Mouse (Mus musculus) MEL (cell line): Measurements from ENCODE around the gene Npcd.

Source experiments
- CHD1 ChIP-seq: IDR thresholded peaks from 2 replicates; pipeline ENCODE4 v1.6.1; 2012; ENCODE audit warnings: low read depth, mild to moderate bottlenecking, inconsistent platforms, low read length, improper control_type of control experiment
- CTCF ChIP-seq, 3 experiments: IDR thresholded peaks in 2 of 3; conservative IDR thresholded peaks in 1 of 3; 2 replicates each; pipeline ENCODE4 v1.5.1; 2011 to 2012; ENCODE audit warnings: low read length in 3 of 3, low read depth in 2 of 3, mild to moderate bottlenecking in 2 of 3, improper control_type of control experiment in 1 of 3, inconsistent platforms in 1 of 3, mixed read lengths in 1 of 3, moderate library complexity in 1 of 3; ENCODE audit not compliant: control insufficient read depth in 1 of 3, insufficient read depth in 1 of 3, poor library complexity in 1 of 3, severe bottlenecking in 1 of 3
- ELF1 ChIP-seq: IDR thresholded peaks from 2 replicates; pipeline ENCODE4 v1.6.1; 2014; ENCODE audit warnings: low read depth, mild to moderate bottlenecking, inconsistent platforms, low read length, improper control_type of control experiment, moderate library complexity
- HCFC1 ChIP-seq: IDR thresholded peaks from 2 replicates; pipeline ENCODE4 v1.6.1; 2012; ENCODE audit warnings: low read depth, mild to moderate bottlenecking, inconsistent platforms, low read length, improper control_type of control experiment, moderate library complexity
- JUND ChIP-seq: IDR thresholded peaks from 2 replicates; pipeline ENCODE4 v1.6.1; 2011; ENCODE audit warnings: low read depth, mild to moderate bottlenecking, improper control_type of control experiment, low read length
- MAX ChIP-seq: IDR thresholded peaks from 2 replicates; pipeline ENCODE4 v1.6.1; 2011; ENCODE audit warnings: low read length, improper control_type of control experiment
- NRF1 ChIP-seq: IDR thresholded peaks from 2 replicates; pipeline ENCODE4 v1.6.1; 2014; ENCODE audit warnings: low read depth, mild to moderate bottlenecking, inconsistent platforms, low read length, improper control_type of control experiment, moderate library complexity; ENCODE audit not compliant: poor library complexity, insufficient read depth, severe bottlenecking
- POLR2A ChIP-seq, 2 experiments: IDR thresholded peaks; 2 replicates each; pipeline ENCODE4 v1.6.1; 2011 to 2012; ENCODE audit warnings: low read length in 2 of 2, mild to moderate bottlenecking in 2 of 2, control low read depth in 1 of 2, improper control_type of control experiment in 1 of 2, low read depth in 1 of 2, moderate library complexity in 1 of 2; ENCODE audit not compliant: control insufficient read depth in 1 of 2, insufficient read depth in 1 of 2, poor library complexity in 1 of 2
- POLR2AphosphoS2 ChIP-seq: IDR thresholded peaks from 2 replicates; pipeline ENCODE4 v1.6.1; 2011; ENCODE audit warnings: low read length, improper control_type of control experiment
- ZKSCAN1 ChIP-seq: IDR thresholded peaks from 2 replicates; pipeline ENCODE4 v1.6.1; 2012; ENCODE audit warnings: low read depth, mild to moderate bottlenecking, inconsistent platforms, low read length, improper control_type of control experiment, moderate library complexity
- ZMIZ1 ChIP-seq: IDR thresholded peaks from 2 replicates; pipeline ENCODE4 v1.6.1; 2012; ENCODE audit warnings: low read depth, mild to moderate bottlenecking, inconsistent platforms, low read length, improper control_type of control experiment, moderate library complexity

GRCm38 (mm10) chr15:79753873-79754272 lies 80.2 kb downstream of the Npcd start:
- TF ChIP-seq ZMIZ1, result no peak
- no peak for TF ChIP-seq POLR2A (IDR thresholded peaks at IDR 0.05; ENCODE audit: control insufficient read depth in 1 of 2, insufficient read depth in 1 of 2, low read depth in 1 of 2, low read length in 2 of 2, poor library complexity in 1 of 2)
- no peak for TF ChIP-seq CTCF (IDR thresholded peaks at IDR 0.05 in 2 of 3, conservative IDR thresholded peaks at IDR 0.05 in 1 of 3; ENCODE audit: control insufficient read depth in 1 of 3, insufficient read depth in 1 of 3, low read depth in 2 of 3, low read length in 3 of 3, poor library complexity in 1 of 3, severe bottlenecking in 1 of 3)
- TF ChIP-seq HCFC1, result no peak
- TF ChIP-seq JUND, result no peak
- no peak for TF ChIP-seq NRF1
- no peak for TF ChIP-seq ELF1
- TF ChIP-seq MAX, result no peak
- TF ChIP-seq ZKSCAN1, result no peak
- TF ChIP-seq CHD1, result no peak
- no peak for TF ChIP-seq POLR2AphosphoS2
